Mouse (Mus musculus) olfactory bulb, adult 2 months (tissue): ENCODE measurements around the gene B3gat3.

Source experiments
- CTCF ChIP-seq: fragments of 200-500 bp; IDR thresholded peaks from 2 replicates; pipeline ENCODE4 v1.5.1; 2012; ENCODE audit warnings: low read depth, mild to moderate bottlenecking, low read length, moderate library complexity; ENCODE audit not compliant: insufficient read depth
- POLR2A ChIP-seq: fragments of 200-500 bp; IDR thresholded peaks from 2 replicates; pipeline ENCODE4 v1.6.1; 2012; ENCODE audit warnings: mild to moderate bottlenecking, low read depth, low read length, moderate library complexity; ENCODE audit not compliant: insufficient read depth

DNA sequence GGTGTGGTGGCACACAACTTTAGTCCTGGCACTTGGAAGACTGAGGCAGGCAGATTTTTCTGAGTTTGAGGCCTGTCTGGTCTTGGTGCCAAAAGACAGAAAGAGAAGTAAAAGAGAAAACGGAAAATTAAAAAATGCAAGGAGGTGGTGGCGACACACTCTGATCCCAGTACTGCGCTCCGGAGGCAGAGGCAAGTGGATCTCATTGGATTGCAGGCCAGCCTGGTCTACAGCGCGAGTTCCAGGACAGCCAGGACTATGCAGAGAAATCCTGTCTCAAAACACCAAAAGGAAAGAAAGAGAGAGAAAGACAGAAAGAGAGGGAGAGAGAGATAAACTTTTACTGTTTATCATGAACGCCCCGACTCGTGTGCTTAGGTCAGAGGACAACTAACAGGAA lies 49.3 kb upstream of the B3gat3 start:
- TF ChIP-seq CTCF (no peak), POLR2A (no peak)
